Mouse (Mus musculus) megakaryocyte-erythroid progenitor cell, adult 5-6 weeks (primary cell): Measurements from ENCODE around the gene 4930535I16Rik. TPM values are rescaled to one million over a fixed set of nuclear protein-coding genes. Genes with fewer than 3 reads are reported as not detected.
"Not testable (repeated sequence)": the region's sequence is repeated elsewhere in the genome, so short reads cannot be mapped to it uniquely, and the experiment has no call there.

ENCODE experiments used
- ATAC-seq: replicated peaks from 2 replicates; pipeline ENCODE4 v1.8.0; 2016; ENCODE audit warnings: mild to moderate bottlenecking, inconsistent platforms; ENCODE audit not compliant: severe bottlenecking, poor library complexity, low FRiP score, low TSS enrichment
- total RNA-seq, 2 experiments: library from RNA; stranded (forward) in 1 of 2; stranded (reverse) in 1 of 2; fragments of 200-1000, 215-1000 nt in 1 of 2; fragments of >200 nt in 1 of 2; fragmentation: Nextera tagmentation in 1 of 2; gene quantifications; 2 replicates each; pipeline ENCODE4 v1.2.3; 2014 to 2017

The 4930535I16Rik gene
- total RNA-seq (2014; fragmentation: Nextera tagmentation): not detected in 2 replicates
- not detected in 2 replicates for total RNA-seq (2017)

DNA sequence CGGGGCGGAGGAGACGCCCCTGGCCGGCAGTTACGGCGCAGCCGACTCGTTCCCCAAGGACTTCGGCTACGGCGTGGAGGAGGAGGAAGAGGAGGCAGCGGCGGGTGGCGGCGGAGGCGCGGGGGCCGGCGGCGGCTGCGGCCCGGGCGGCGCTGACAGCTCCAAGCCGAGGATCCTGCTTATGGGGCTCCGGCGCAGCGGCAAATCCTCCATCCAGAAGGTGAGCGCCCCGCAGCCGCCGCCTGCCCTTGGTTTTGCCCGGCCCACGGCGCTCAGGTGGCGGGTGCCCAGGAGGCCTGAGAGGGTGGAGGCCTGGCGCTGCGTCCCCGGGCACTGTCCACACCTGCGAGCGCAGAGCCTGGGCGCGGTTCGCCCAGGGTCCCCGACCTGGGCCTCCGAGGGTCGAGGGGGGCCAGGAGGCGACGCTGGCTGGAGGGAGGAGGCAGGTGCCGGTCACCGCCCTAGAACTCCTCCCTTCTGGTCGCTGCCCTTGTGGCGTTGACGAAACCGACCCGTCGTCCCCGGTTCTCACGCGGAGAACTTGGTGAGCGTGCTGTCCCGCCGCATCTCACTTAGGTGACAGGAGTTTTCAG is at the start of gene 4930535I16Rik:
Gene 4930535I16Rik, minus strand, starts transcription at position 475 of the 593 bp plus-strand sequence.
- ATAC-seq: peak; percentile 63

DNA sequence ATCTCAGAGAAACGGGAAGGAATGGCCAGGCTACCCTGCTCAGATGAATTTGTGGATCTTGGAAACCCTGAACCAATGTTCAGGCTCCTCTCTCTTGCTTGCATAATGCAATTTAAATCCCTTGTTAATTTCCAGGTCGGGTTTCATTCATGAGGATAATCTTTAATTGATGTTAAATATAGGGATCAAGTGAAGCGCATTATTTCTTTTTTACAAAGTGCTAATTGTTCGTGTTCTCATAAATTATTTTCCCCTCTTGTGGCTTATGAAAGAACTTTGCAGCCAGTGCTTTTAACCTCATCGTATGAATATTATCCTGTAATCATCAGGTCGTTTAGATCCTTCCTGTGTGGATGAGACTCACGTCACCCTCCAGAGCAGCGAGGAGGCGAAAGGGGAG is 44.9 kb upstream of the 4930535I16Rik start:
- no peak for ATAC-seq

DNA sequence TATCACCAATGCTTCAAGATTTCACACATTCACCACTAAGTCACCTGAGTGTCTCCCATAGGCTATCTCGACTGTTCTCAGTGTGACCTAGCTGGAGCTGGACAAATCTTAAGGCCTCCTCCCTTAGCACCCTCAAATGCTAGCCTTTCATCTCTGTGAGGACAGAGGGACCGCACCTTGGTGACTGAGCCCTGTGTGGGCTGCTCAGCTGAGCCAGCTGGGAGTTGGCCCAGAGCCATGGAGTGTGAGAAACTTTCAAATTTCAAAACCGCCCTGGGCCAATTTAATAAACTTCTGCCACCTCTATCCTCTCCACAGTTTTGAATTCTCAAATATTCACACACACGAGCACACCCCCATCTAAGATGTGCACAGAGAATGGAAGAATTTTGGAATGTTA is 43.1 kb upstream of the 4930535I16Rik start:
- no peak for ATAC-seq

DNA sequence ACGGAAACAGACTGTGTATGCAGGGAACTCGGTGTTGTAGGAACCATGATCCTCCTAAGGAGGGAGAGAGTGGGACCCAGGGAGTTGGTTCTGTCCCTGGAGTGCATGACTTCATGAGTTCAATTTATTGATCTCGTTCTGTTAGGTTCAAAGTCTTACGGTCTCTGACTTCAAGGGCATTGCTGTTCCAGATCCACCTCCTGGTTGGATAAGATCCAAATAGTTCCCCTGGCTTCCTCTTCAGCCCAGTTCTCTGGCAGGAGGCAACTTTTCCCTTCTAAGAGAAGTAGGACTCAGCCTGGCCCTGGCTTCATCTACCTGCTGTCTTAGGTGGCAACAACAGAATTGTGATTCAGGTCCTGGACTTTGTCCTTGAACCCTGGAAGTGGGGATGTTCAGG is 40.1 kb upstream of the 4930535I16Rik start:
- ATAC-seq: no peak

DNA sequence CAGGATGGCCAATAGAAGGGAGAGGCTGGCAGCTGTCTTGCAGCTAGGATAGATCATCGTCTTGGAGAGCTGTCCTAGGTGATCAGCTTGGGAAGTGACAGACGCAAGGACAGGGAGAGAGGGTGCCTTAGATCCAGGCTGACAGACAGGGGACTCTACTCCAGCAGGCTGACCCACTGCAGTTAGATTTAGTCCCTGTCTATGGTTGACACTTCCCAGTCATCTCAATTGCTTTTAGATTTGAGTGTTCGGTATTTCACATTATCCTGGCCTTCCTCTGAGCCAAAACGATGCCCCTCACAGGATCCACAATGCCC is 39.6 kb upstream of the 4930535I16Rik start:
- peak; percentile 26; the same call in 1 of the 2 replicates for ATAC-seq

DNA sequence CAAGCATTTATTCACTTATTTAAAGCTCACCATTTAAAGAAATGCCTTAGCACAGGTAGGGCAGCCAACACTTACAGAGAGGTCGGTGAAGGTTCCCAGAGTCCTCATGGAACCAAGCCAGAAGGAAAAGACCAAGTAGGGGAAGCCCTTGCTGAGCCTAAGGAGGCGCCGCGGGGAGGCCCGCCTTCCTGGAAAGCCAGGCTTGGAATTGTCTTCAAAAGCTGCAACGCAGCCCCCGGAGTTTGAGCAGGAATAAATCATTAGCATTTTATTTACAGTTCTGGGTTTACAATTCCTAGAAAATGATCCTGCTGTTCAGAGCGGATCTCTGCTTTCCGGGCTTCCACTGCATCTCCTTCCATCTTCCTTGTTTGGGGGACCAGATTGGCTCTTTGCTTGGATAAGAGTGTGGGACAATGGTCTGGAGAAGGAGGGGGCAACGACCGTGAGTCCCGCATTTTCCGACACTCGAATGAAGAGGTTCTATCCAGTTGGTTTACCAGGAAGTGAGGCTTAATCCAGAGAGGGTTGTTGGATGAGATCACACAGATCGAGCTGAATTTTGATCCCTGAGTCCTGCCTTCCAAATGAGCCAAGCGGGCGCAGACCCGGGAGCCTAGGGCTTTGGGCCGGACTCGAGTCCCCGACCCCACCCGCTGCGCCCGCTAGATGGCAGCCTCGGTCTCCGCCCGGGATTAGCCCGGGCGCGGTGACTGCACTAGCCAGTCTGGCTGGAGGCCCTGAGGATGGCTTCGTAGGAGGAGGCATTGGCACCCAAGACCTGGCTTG is 39.1 kb upstream of the 4930535I16Rik start:
- ATAC-seq: peak; percentile 91

DNA sequence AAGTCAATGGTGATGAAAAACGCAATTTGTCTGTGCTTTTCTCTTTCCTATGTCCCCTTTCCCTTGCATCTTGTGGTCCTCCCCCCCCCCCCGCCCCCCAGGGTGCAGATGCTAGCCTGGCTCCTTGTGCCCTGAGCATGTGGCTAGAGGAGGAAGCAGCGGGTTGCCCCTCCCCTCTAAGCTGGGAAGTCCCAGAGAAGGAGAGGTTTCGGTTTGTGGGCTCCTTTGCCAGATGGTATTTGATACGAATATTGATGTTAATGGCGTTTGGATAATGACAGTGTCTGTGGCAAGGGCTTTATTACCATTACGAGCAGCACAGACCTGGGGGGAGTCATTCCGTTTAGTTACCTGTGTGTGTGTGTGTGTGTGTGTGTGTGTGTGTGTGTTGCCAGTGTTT is 34.2 kb upstream of the 4930535I16Rik start:
- no peak for ATAC-seq

DNA sequence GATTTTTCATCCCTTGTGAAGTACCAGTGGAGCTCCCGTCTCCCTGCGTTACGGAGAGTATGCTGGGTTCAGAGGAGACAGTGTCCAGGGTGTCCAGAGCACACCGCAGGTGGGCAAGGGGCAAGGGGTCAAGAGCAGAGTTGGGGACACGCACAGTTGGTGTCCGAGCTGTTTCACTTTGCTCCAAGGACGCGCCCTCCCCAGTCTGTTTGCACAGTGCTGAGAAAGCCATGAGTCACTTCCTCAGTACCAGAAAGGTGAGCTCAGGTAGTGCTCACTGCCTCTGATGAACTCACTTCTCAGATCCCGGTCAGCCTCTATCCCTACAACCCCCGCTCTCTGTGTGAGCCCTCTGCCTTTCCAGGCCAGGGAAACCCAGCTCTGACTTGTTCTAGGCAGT is 31.8 kb upstream of the 4930535I16Rik start:
- no peak for ATAC-seq

DNA sequence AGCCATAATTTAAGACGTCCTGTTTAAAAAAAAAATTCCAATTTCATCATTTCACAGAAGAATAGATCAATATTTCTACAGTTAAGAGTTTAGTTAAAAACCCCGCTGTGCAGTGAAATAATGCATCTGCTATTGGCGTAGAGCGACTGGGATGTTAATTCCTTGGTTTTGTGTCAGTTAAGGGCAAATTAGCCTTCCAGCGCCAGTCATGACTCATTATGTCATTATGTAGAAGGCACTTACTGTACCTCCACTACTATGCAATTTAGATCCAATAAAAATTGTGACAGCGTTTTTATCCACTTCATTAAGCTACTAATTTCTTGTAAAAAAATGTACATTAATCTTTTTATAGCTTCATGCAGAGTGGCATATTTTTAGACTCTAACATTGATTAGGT is 31.1 kb upstream of the 4930535I16Rik start:
- ATAC-seq: no peak

DNA sequence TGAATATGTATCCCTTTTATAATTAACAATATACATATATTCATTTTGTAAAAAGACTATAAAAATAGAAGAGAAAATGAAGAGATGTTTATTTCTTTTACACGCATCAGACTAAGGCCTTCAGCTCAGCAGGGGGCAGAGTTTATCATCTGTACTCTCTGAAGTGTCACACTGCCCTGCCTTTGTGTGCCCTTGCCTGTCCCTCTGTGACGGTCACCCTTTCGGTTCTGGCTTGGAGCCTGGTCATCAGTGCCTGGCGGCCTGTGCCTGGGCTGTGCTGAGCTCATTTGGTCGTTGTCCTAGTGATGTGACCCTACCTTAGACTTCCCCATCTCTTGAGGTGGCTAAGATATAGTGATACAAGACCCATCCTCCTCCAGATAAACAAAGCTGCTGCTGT is 29.3 kb upstream of the 4930535I16Rik start:
- no peak for ATAC-seq

DNA sequence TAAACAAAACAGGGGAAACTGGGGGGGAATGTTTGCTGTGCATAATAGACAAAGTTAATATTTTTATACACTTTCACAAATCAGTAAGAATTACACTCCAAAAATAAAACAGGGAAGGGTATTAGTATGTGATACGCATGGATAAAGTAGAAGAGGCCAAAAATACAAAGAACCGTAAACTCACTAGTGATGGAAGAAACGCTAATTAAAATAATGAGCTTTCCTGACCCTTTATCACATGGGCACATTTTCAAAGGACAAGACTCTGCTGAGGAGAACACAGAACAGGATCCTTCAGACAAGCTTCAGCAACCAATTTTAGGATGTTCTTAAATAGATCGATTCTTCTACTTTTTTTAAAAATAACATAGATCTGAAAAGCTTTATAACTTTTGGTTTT is 28.9 kb upstream of the 4930535I16Rik start:
- ATAC-seq: no peak

DNA sequence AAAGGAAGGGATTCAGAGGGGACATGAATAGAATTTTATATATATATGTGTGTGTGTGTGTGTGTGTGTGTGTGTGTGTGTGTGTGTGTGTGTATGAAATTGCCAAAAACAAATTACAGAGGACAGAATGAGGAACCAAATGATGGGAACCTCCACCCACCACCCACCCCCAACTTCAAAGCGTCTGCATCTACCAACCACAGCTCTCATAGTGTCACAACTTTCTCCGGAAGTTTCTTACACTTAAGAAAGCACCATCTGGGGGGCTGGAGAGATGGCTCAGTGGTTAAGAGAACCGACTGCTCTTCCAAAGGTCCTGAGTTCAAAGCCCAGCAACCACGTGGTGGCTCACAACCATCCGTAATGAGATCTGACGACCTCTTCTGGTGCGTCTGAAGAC is 23.1 kb upstream of the 4930535I16Rik start:
- ATAC-seq: not testable (repeated sequence)

DNA sequence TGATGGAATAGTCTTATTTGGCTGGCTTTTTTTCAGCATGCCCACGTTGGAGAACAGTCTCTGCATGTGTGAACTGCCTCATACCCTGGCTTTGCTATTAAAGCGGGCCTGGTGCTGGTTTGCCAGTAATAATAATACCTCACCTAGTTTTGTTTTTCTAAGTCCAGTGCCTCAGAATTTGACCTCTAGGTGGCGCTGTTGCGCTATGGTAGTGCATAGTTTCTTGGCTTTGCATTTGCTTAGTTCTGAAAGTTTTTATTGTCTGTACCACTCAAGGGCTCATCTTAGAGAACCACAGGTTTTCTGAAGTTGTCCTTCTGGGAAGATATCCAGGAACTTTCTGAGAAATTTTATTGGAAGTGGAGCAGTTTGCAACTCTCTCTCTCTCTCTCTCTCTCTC is 22.0 kb upstream of the 4930535I16Rik start:
- peak; percentile 78 for ATAC-seq

DNA sequence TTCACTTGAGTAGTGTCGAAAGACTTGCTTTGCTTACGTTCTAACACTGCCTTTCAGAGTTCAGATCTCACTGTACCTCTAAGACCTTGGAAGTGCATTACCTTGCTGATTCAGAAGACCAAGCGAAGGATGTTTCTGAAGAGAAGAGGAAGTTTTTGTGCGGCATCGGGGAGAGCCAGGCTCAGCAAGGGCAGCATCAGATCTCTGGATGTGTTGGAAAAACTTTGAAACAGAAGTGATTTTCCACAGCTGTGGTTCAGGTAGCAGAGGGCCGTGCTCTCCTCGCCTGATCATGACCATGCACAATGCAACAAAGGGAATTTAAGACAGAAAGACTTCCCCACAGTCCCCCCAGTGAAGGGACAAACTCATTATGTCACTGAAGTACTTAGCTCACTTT is 18.2 kb upstream of the 4930535I16Rik start:
- no peak for ATAC-seq

DNA sequence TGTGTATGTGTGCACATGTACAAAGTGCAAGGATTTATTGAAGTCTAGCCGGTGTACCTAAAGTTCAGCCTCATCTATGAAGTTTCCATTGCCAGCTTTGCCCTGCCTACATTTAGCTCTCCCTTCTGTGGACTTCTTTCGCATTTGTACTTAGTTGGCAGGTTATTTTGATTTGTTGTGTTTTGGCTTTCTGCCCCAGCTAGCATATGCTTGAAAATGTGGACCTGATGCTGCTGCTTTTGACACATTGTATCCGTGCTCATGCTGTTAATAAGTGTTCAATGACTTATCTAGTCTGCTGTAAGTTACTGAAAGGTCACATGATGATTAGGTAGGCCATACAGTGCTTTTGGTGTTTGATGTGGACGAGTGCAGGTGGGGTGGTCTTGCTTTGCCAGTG is 16.5 kb upstream of the 4930535I16Rik start:
- ATAC-seq: no peak

DNA sequence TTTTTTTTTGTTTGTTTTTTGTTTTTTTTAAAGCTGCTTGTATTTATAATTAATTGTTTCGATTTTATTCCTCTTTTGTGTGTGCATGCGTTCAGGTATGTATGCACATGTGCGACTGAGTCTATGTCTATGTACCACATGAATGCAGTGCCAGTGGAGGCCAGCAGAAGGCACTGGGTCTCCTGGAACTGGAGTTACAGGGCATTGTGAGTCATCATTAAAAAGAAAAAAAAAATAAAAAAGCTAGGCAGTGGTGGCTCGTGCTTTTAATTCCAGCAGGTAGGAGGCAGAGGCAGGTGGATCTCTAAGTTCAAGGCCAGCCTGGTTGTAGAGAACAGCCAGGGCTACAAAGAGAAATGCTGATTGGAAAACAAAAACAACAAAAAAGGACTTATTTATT is 12.2 kb upstream of the 4930535I16Rik start:
- no peak for ATAC-seq

DNA sequence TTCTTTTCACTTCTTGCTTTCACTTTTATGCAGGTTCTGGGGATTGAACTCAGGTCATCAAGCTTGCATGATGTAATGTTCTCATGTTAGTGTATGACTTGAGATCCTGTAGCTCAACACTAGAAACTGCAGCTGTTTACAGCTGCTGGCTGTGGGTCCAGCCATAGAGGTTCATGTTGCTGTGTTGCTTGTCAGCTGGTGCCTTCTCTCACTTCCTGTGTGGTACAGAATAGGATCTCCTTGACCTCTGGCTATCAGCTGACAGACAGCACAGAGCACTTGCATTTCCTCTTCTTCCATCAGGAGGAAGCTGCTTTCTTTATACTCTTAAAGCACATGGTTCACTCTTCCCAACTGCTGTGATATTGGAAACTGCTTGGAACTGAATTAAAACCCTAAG is 10.1 kb upstream of the 4930535I16Rik start:
- no peak for ATAC-seq

DNA sequence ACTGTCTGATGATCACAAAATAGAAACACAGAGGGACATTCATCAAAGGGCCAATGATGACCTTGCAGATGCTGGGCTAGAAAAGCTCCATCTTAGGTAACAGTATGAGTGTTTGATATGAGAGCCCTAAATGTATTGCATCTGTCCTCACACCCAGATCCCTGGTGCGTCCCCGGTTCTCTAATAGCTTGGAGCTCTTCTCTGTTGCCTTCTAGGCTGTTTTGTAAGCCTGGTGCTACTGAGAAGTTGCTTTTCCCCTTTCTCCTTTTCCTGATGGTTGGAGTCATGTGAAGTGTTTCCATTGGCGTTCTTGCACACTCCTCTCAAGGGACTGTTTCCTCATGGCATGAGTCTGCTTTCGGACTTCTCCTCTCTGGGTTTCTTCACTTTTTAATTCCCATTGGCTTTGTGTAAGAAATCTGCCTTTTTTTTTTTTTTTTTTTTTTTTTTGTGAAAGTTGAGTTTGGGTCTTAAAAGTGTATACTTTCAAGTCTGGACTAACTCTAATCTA is 3.3 kb upstream of the 4930535I16Rik start:
- no peak for ATAC-seq

DNA sequence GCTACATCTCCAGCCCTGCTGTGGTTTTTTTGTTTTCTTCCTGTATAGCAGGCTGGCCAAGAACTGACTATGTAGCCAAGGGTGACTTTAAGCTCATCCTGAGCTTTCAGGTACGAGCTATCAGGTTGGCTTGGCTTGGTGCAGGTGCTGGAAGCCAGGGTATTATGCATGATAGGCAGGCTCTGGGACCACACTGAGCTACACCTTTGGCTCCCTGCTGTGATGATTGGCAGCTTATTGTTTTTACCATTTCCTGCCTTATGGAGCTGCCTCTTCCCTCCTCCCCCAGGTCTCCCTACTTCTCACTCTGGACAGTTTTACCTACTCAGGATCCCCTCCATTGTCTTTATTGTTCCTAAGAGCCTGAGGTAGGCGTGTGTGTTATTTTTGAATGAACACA is 1.0 kb upstream of the 4930535I16Rik start:
- no peak for ATAC-seq

DNA sequence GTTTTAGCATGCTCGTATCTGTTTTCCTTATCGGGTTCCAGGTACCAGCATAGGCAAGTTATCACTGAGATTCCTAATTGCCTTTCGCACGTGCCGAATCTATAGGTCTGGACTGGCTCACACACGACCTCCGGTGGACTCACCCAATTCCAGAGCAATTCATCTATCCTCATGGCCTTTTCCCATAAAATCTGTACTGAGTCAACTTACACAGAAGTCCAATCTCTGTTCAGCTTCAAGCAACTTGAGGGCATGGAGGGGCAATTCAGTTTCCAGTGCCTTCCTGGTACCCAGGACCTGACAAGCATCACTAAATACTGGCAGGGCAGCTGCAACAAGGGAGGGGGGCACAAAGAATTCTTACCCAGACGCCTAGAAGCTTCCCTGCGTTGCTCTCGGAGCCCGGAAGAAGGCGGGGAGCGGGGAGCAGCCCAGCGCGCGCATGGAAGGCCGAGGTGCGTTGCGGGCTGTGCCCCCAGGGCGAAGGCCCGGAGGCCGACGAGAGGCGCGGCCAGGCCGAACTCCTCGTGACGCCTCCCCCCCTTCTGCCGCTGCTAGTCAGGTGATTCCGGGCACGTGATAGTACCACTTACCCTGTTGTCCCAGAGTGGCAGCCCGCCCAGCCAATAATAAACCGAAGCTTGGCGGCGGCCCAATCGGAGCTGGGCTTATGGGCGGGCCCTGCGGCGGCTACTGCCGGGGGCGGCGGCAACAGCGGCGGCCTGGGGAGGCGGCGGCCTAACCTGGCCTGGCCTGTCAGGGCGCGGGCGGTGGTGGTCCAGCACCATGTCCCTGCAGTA is 874 bp downstream of the 4930535I16Rik start, which contains the start of gene Rragc:
Gene Rragc, plus strand, starts transcription at position 699 of the 800 bp plus-strand sequence.
- ATAC-seq: peak; percentile 97
